Mouse (Mus musculus): ENCODE results near the gene Fyn. TPM values are rescaled to one million over a fixed set of nuclear protein-coding genes. Genes with fewer than 3 reads are reported as not detected.

Fyn gene
- polyA plus RNA-seq, 1 experiment from 2014 or later, result 24.3 TPM

- DNase-seq (ENCODE audit: low spot score), result peak; percentile 17
- Histone ChIP-seq H3K27me3 (ENCODE audit: low read depth, poor library complexity, severe bottlenecking) (no peaks in the 10 kb centered on the region), H3K4me3 (no peak overlapping the region), H3K9me3 (replicated peaks) (no peaks in the 10 kb centered on the region), H3K36me3 (peaks cover 10% of the 10 kb centered on the region), H3K27ac (replicated peaks) (no peak overlapping the region), H3K4me1 (peaks cover 11% of the 10 kb centered on the region)
- WGBS, result 64% methylated on average over 10 of the region's 10 CpGs
Observed at GRCm38 (mm10) chr10:39405982-39406797, 37.5 kb downstream of the Fyn start.

DNA sequence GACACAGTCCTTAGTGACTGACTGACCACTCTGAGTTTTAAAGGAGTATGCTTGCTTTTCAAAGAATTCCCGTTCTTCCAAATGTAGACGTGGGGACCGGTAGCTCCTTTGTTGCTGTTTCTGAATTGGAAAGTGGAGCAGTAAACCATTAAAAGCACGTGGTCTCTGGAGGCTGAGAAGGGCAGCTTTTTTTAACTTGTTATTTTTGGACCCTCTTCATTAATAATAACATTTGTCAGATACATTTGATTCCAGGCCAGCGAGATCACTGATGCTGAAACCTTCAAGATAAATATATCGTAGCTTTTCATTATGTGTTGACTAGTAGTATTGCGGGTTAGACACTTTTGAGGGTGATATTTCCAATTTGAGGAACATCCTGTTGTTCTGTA is 38.1 kb downstream of the Fyn start:
- Histone ChIP-seq H3K27ac (replicated peaks) (no peak overlapping the region), H3K36me3 (peaks cover 10% of the 10 kb centered on the region), H3K4me1 (peaks cover 11% of the 10 kb centered on the region), H3K27me3 (ENCODE audit: low read depth, poor library complexity, severe bottlenecking) (no peaks in the 10 kb centered on the region), H3K4me3 (no peak overlapping the region), H3K9me3 (replicated peaks) (no peaks in the 10 kb centered on the region)
- 91% methylated on average over 7 of the region's 7 CpGs for WGBS
- DNase-seq (ENCODE audit: low spot score), result no peak

GRCm38 (mm10) chr10:39407553-39407952 is 38.9 kb downstream of the Fyn start:
- H3K9me3 ChIP-seq (replicated peaks), result no peaks in the 10 kb centered on the region
- no peaks in the 10 kb centered on the region for H3K27me3 ChIP-seq (ENCODE audit: low read depth, poor library complexity, severe bottlenecking)
- WGBS, result 95% methylated on average over 2 of the region's 2 CpGs
- DNase-seq (ENCODE audit: low spot score), result no peak
- H3K4me1 ChIP-seq, result peaks cover 13% of the 10 kb centered on the region
- H3K36me3 ChIP-seq, result peaks cover 7% of the 10 kb centered on the region; the same call in 1 of the 2 replicates
- no peak overlapping the region for H3K27ac ChIP-seq (replicated peaks)
- H3K4me3 ChIP-seq, result no peak overlapping the region

DNA sequence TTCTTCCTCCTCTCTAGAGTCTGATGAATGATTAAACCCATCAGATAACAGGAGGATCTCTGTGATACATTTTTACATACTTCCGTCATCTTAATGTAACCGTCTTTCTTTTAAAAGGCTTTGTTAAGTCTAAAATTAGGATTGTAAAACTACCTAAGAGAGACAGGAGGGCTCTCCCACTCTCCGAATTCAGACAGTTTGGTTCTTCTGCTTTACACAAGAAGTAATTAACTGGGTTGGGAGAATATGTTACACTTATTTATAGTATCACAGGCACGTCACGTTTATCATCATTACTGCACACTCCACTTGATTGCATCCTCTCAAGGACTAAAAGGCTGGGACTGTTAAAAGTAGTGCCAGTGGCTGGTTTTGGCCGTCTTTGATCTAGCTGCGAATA is 40.9 kb downstream of the Fyn start:
- Histone ChIP-seq H3K36me3 (0 out of 2 replicates have a peak, but pooled peaks cover 4% of the 10 kb centered on the region), H3K27ac (replicated peaks) (no peak overlapping the region), H3K4me3 (no peak overlapping the region), H3K9me3 (replicated peaks) (no peaks in the 10 kb centered on the region), H3K4me1 (peaks cover 13% of the 10 kb centered on the region), H3K27me3 (ENCODE audit: low read depth, poor library complexity, severe bottlenecking) (no peaks in the 10 kb centered on the region)
- no peak for DNase-seq (ENCODE audit: low spot score)
- 90% methylated on average over 7 of the region's 7 CpGs for WGBS

DNA sequence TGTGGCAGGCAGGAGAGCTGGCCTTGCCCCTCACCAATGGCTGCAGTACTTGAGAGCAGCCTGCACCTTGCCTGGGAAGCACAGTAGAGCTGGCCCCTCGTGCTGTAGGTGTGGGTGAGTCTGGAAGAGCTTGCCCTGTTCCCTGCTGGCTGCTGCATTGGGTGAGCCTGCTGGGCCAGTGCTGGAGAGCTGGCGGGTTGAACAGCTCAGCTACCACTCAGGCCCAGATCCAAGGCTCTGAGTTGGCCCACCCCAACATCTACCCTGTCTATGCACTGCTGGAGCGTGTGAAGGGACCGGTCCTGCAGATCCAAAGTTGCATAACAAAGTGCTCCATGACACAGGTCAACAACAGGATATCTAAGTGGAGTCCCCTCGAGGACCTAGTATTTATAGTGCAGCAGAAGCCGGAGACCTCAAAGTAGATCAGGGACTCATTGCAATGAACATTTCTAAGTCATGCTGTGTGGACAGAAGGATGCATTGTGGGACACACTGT is 41.5 kb downstream of the Fyn start:
- 95% methylated on average over 6 of the region's 6 CpGs for WGBS

GRCm38 (mm10) chr10:39411857-39412559 is 43.4 kb downstream of the Fyn start:
- 84% methylated on average over 8 of the region's 8 CpGs for WGBS
- no peaks in the 10 kb centered on the region for H3K9me3 ChIP-seq (replicated peaks)

More for the DNA sequence above, 41.5 kb downstream of the Fyn start:
- Histone ChIP-seq H3K9me3 (replicated peaks) (no peaks in the 10 kb centered on the region), H3K36me3 (0 out of 2 replicates have a peak, but pooled peaks cover 2% of the 10 kb centered on the region), H3K27me3 (ENCODE audit: low read depth, poor library complexity, severe bottlenecking) (no peaks in the 10 kb centered on the region), H3K27ac (replicated peaks) (no peak overlapping the region; the same call in 1 of the 2 replicates), H3K4me3 (no peak overlapping the region), H3K4me1 (peaks cover 13% of the 10 kb centered on the region)
- no peak for DNase-seq (ENCODE audit: low spot score)

GRCm38 (mm10) chr10:39412826-39413620 is 44.4 kb downstream of the Fyn start:
- Histone ChIP-seq H3K9me3 (replicated peaks) (no peaks in the 10 kb centered on the region), H3K4me3 (no peak overlapping the region), H3K4me1 (peaks cover 17% of the 10 kb centered on the region; the same call in 1 of the 2 replicates), H3K27me3 (ENCODE audit: low read depth, poor library complexity, severe bottlenecking) (no peaks in the 10 kb centered on the region), H3K27ac (replicated peaks) (no peak overlapping the region), H3K36me3 (no peaks in the 10 kb centered on the region)
- 84% methylated on average over 18 of the region's 18 CpGs for WGBS
- DNase-seq (ENCODE audit: low spot score), result no peak

More at GRCm38 (mm10) chr10:39411857-39412559, 43.4 kb downstream of the Fyn start:
- H3K36me3 ChIP-seq, result no peaks in the 10 kb centered on the region
- DNase-seq (ENCODE audit: low spot score), result no peak
- H3K27me3 ChIP-seq (ENCODE audit: low read depth, poor library complexity, severe bottlenecking), result no peaks in the 10 kb centered on the region
- H3K4me1 ChIP-seq, result peaks cover 11% of the 10 kb centered on the region; the same call in 1 of the 2 replicates
- no peak overlapping the region for H3K4me3 ChIP-seq
- no peak overlapping the region for H3K27ac ChIP-seq (replicated peaks)

DNA sequence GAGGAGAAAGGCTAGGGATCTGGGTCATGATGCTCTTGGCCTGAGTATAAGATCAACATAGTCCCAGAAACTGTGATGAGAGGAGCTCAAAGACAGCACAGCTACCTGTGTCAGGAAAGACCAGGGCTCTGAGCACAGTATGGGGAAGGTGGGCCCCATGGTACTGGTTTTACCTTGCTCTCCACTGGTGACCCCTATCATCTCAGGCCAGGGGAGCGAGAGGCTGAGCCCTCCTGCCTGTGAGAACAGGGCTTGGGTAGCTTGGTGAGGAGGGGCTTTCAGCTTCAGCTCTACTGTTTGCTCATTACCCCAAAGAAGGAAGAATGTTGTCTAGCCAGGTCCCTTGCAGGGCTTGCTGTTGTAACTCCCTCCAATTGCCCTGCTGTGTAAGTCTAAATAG is 45.4 kb downstream of the Fyn start:
- H3K36me3 ChIP-seq, result no peaks in the 10 kb centered on the region
- no peak overlapping the region for H3K4me3 ChIP-seq
- no peaks in the 10 kb centered on the region for H3K9me3 ChIP-seq (replicated peaks)
- no peak overlapping the region for H3K27ac ChIP-seq (replicated peaks)
- H3K27me3 ChIP-seq (ENCODE audit: low read depth, poor library complexity, severe bottlenecking), result no peaks in the 10 kb centered on the region
- peaks cover 17% of the 10 kb centered on the region; the same call in 1 of the 2 replicates for H3K4me1 ChIP-seq
- 90% methylated on average over 1 of the region's 1 CpGs for WGBS
- DNase-seq (ENCODE audit: low spot score), result no peak

- Histone ChIP-seq H3K9me3 (replicated peaks) (no peaks in the 10 kb centered on the region), H3K27me3 (ENCODE audit: low read depth, poor library complexity, severe bottlenecking) (no peaks in the 10 kb centered on the region), H3K36me3 (no peaks in the 10 kb centered on the region), H3K4me3 (no peak overlapping the region), H3K27ac (replicated peaks) (no peak overlapping the region), H3K4me1 (peaks cover 20% of the 10 kb centered on the region)
- WGBS, result 80% methylated on average over 2 of the region's 2 CpGs
- no peak for DNase-seq (ENCODE audit: low spot score)
Observed at GRCm38 (mm10) chr10:39415586-39415985, 46.9 kb downstream of the Fyn start.

DNA sequence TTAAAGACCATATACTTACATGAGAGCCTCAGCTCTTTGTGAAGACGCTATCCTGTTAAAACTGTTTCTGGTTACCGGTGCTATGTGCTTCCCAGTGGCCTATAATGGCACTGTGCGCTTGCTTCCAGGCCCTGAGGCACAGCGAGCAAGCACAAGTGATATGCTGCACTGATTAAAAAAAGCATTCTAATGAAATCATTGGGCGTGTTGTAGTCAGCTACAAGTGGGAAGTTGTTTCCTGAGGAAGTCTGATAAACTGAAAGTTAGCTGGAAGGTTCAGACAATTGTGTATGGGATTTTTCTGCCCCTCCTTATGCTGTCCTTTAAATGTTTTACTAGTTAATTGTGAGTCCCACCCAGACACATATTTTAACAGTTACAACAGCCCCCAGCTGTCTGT is 49.0 kb downstream of the Fyn start:
- peaks cover 25% of the 10 kb centered on the region for H3K4me1 ChIP-seq

GRCm38 (mm10) chr10:39418395-39418794 is 49.7 kb downstream of the Fyn start:
- Histone ChIP-seq H3K4me1 (peaks cover 25% of the 10 kb centered on the region), H3K4me3 (no peak overlapping the region), H3K9me3 (replicated peaks) (no peaks in the 10 kb centered on the region), H3K36me3 (no peaks in the 10 kb centered on the region), H3K27me3 (ENCODE audit: low read depth, poor library complexity, severe bottlenecking) (no peaks in the 10 kb centered on the region), H3K27ac (replicated peaks) (no peak overlapping the region)
- WGBS, result 89% methylated on average over 7 of the region's 7 CpGs
- no peak for DNase-seq (ENCODE audit: low spot score)

More for the DNA sequence above, 49.0 kb downstream of the Fyn start:
- H3K36me3 ChIP-seq, result no peaks in the 10 kb centered on the region
- DNase-seq (ENCODE audit: low spot score), result no peak
- H3K27me3 ChIP-seq (ENCODE audit: low read depth, poor library complexity, severe bottlenecking), result no peaks in the 10 kb centered on the region
- H3K27ac ChIP-seq (replicated peaks), result no peak overlapping the region
- WGBS, result 84% methylated on average over 5 of the region's 5 CpGs
- no peaks in the 10 kb centered on the region for H3K9me3 ChIP-seq (replicated peaks)
- H3K4me3 ChIP-seq, result no peak overlapping the region
